11 mouse cellular contexts compared by ENCODE assay signal in the genomic region with DNA sequence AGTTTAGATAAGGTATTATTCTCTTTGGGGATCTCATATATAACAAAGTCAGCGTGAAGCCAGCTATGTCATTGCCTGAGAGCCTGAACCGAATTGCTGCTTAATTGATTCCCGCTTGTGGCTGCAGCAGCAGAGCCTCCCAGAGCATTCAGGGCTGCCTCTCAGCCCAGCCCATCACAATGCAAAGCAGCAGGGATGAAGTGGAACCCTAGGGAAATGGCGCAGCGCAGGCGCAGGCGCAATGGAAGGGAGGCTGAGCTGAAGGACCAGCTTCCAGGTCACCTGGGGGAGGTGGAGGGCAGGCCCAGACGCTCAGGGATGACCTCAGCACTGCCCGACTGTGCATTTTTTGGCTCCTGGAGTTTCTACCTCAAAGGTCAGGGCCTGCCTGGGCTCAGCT. TPM values are rescaled to one million over a fixed set of nuclear protein-coding genes. Genes with fewer than 3 reads are reported as not detected.
DNase-seq lines count a peak whose midpoint lies in the region; ATAC-seq lines count a peak whose summit lies in the region.
"Had no signal": no experiment of that assay in that cellular context is flagged by ENCODE, and none has a peak within 500 bp of the region (broad histone marks: within the 10 kb centered on the region; RNA-seq: fewer than 3 reads in every experiment).

No protein-coding gene starts in this region.

- 10% methylated on average over 9 of the region's 9 CpGs for WGBS in kidney, embryonic 14.5 days
- 9% methylated on average over 9 of the region's 9 CpGs for WGBS in embryonic facial prominence, embryonic 11.5 days
- 4% methylated on average over 9 of the region's 9 CpGs for WGBS in hindbrain, embryonic 15.5 days
- WGBS in neural tube, embryonic 11.5 days, result 4% methylated on average over 9 of the region's 9 CpGs
- 42% methylated on average over 9 of the region's 9 CpGs for WGBS in liver, embryonic 12.5 days (ENCODE audit: insufficient replicate concordance)

- no peaks in the 10 kb centered on the region for H3K36me3 ChIP-seq in kidney, embryonic 14.5 days (ENCODE audit: control insufficient read depth, insufficient read depth, low read length)
- H3K36me3 ChIP-seq in embryonic facial prominence, embryonic 11.5 days (replicated peaks; ENCODE audit: control insufficient read depth, insufficient read depth, low read depth, low read length), result no peaks in the 10 kb centered on the region
- H3K36me3 ChIP-seq in hindbrain, embryonic 15.5 days, result no peaks in the 10 kb centered on the region
- no peaks in the 10 kb centered on the region for H3K36me3 ChIP-seq in neural tube, embryonic 11.5 days (ENCODE audit: control insufficient read depth, insufficient read depth, low read length)
- no peaks in the 10 kb centered on the region for H3K36me3 ChIP-seq in liver, embryonic 12.5 days

- H3K27me3 ChIP-seq in kidney, embryonic 14.5 days (ENCODE audit: control insufficient read depth, insufficient read depth, low read length), result no peaks in the 10 kb centered on the region
- H3K27me3 ChIP-seq in embryonic facial prominence, embryonic 11.5 days (ENCODE audit: control insufficient read depth, insufficient read depth, low read length), result no peaks in the 10 kb centered on the region
- no peaks in the 10 kb centered on the region for H3K27me3 ChIP-seq in hindbrain, embryonic 15.5 days
- H3K27me3 ChIP-seq in neural tube, embryonic 11.5 days (ENCODE audit: control insufficient read depth, insufficient read depth, low read length), result no peaks in the 10 kb centered on the region
- H3K27me3 ChIP-seq in liver, embryonic 12.5 days (replicated peaks), result no peaks in the 10 kb centered on the region

- H3K9me3 ChIP-seq in kidney, embryonic 14.5 days (ENCODE audit: control insufficient read depth, low read length), result no peaks in the 10 kb centered on the region
- H3K9me3 ChIP-seq in embryonic facial prominence, embryonic 11.5 days (replicated peaks; ENCODE audit: control insufficient read depth, low read length), result no peaks in the 10 kb centered on the region
- H3K9me3 ChIP-seq in hindbrain, embryonic 15.5 days, result no peaks in the 10 kb centered on the region
- no peaks in the 10 kb centered on the region for H3K9me3 ChIP-seq in neural tube, embryonic 11.5 days (ENCODE audit: control insufficient read depth, low read length)
- H3K9me3 ChIP-seq in liver, embryonic 12.5 days (replicated peaks), result no peaks in the 10 kb centered on the region

- H3K4me3 ChIP-seq in kidney, embryonic 14.5 days (ENCODE audit: low read length), result no peak overlapping the region
- no peak overlapping the region for H3K4me3 ChIP-seq in embryonic facial prominence, embryonic 11.5 days (ENCODE audit: low read depth, low read length)
- no peak overlapping the region for H3K4me3 ChIP-seq in hindbrain, embryonic 15.5 days
- no peak overlapping the region for H3K4me3 ChIP-seq in neural tube, embryonic 11.5 days (ENCODE audit: low read depth, low read length)
- H3K4me3 ChIP-seq in liver, embryonic 12.5 days, result no peak overlapping the region

- no peak for DNase-seq in kidney, postnatal 14 days
- peak; percentile 74 for DNase-seq in embryonic facial prominence, embryonic 11.5 days (ENCODE audit: low spot score)
- DNase-seq in neural tube, embryonic 11.5 days (ENCODE audit: low spot score), result peak; percentile 76
- no peak for DNase-seq in ovary, postnatal 10 days (ENCODE audit: low spot score)
- DNase-seq: lung, embryonic 14.5 days; thymus, adult 18-20 months had no signal

- H3K4me1 ChIP-seq in kidney, embryonic 14.5 days (ENCODE audit: control insufficient read depth, insufficient read depth, low read length), result no peaks in the 10 kb centered on the region
- H3K4me1 ChIP-seq in embryonic facial prominence, embryonic 11.5 days (ENCODE audit: control insufficient read depth, insufficient read depth, low read length), result no peaks in the 10 kb centered on the region
- peaks cover 11% of the 10 kb centered on the region for H3K4me1 ChIP-seq in hindbrain, embryonic 15.5 days (replicated peaks)
- 0 out of 2 replicates have a peak, but pooled peaks cover 2% of the 10 kb centered on the region for H3K4me1 ChIP-seq in neural tube, embryonic 11.5 days (ENCODE audit: control insufficient read depth, insufficient read depth, low read length)
- H3K4me1 ChIP-seq in liver, embryonic 12.5 days, result no peaks in the 10 kb centered on the region

- no peak overlapping the region for H3K9ac ChIP-seq in kidney, embryonic 14.5 days (ENCODE audit: low read depth, low read length)
- no peak overlapping the region for H3K9ac ChIP-seq in embryonic facial prominence, embryonic 11.5 days (replicated peaks; ENCODE audit: low read length)
- no peak overlapping the region for H3K9ac ChIP-seq in hindbrain, embryonic 15.5 days
- H3K9ac ChIP-seq in neural tube, embryonic 11.5 days (ENCODE audit: low read length), result no peak overlapping the region
- H3K9ac ChIP-seq in liver, embryonic 12.5 days, result no peak overlapping the region
- H3K9ac ChIP-seq: lung, embryonic 14.5 days had no signal

- 0 out of 2 replicates have a peak, but pooled peaks have one; percentile 35 for ATAC-seq in kidney, embryonic 14.5 days (ENCODE audit: low FRiP score, low TSS enrichment)
- ATAC-seq in embryonic facial prominence, embryonic 11.5 days (replicated peaks; ENCODE audit: insufficient number of reproducible peaks, low FRiP score, low TSS enrichment, low read depth), result peak; percentile 84
- ATAC-seq in hindbrain, embryonic 15.5 days (ENCODE audit: low FRiP score, low read depth), result peak; percentile 71
- ATAC-seq in neural tube, embryonic 11.5 days (ENCODE audit: insufficient read depth, low FRiP score, low TSS enrichment), result peak; percentile 73
- no peak for ATAC-seq in liver, embryonic 12.5 days
- ATAC-seq in granulocyte monocyte progenitor cell, adult 5-6 weeks (replicated peaks; ENCODE audit: poor library complexity, severe bottlenecking), result no peak

- no peak overlapping the region for H3K4me2 ChIP-seq in kidney, embryonic 14.5 days (replicated peaks; ENCODE audit: low read depth, low read length)
- H3K4me2 ChIP-seq in embryonic facial prominence, embryonic 11.5 days (ENCODE audit: low read depth, low read length), result no peak overlapping the region
- peak overlapping the region; percentile 23; the same call in 1 of the 2 replicates for H3K4me2 ChIP-seq in hindbrain, embryonic 15.5 days
- H3K4me2 ChIP-seq in neural tube, embryonic 11.5 days (ENCODE audit: low read depth), result no peak overlapping the region
- H3K4me2 ChIP-seq in liver, embryonic 12.5 days, result no peak overlapping the region
- H3K4me2 ChIP-seq: heart, embryonic 11.5 days; lung, embryonic 14.5 days had no signal

- no peak overlapping the region for H3K27ac ChIP-seq in kidney, embryonic 14.5 days (ENCODE audit: low read depth, low read length)
- no peak overlapping the region for H3K27ac ChIP-seq in embryonic facial prominence, embryonic 11.5 days (replicated peaks; ENCODE audit: low read depth, low read length)
- H3K27ac ChIP-seq in hindbrain, embryonic 15.5 days (replicated peaks), result no peak overlapping the region
- H3K27ac ChIP-seq in neural tube, embryonic 11.5 days (ENCODE audit: low read depth, low read length), result no peak overlapping the region
- H3K27ac ChIP-seq in liver, embryonic 12.5 days, result no peak overlapping the region

RNA-seq across cellular contexts. Expression of a gene that starts 49.7 kb away (rescaled TPM):
- polyA plus RNA-seq in kidney, embryonic 14.5 days (2014; fragmentation: Nextera tagmentation; extraction: Ambion mirVana), result 50.4 and 73.8 TPM in 2 replicates
- polyA plus RNA-seq in embryonic facial prominence, embryonic 11.5 days (2014; fragmentation: Nextera tagmentation; extraction: Ambion mirVana), result 61.2 and 66.6 TPM in 2 replicates
- polyA plus RNA-seq in hindbrain, embryonic 15.5 days (2015; fragmentation: Nextera tagmentation; extraction: Ambion mirVana), result 30.1 and 33.6 TPM in 2 replicates
- 38.9 and 40.2 TPM in 2 replicates for polyA plus RNA-seq in neural tube, embryonic 11.5 days (2014; fragmentation: Nextera tagmentation; extraction: Ambion mirVana)
- polyA plus RNA-seq in liver, embryonic 12.5 days (2016; fragmentation: Nextera tagmentation; extraction: Ambion mirVana), result 68.7 and 70.5 TPM in 2 replicates
- 89.3 and 116 TPM in 2 replicates for total RNA-seq in granulocyte monocyte progenitor cell, adult 5-6 weeks (2014; fragmentation: Nextera tagmentation)
- total RNA-seq in granulocyte monocyte progenitor cell, adult 5-6 weeks (2017), result 166 and 206 TPM in 2 replicates

Comparison
In these comparisons a context has a peak if more than half of its experiments do, and no peak if none do; other contexts are left out.
1. ATAC-seq: peak in kidney, embryonic 14.5 days (single experiment), embryonic facial prominence, embryonic 11.5 days (single experiment), hindbrain, embryonic 15.5 days (single experiment) and neural tube, embryonic 11.5 days (single experiment); none in liver, embryonic 12.5 days (single experiment) and granulocyte monocyte progenitor cell, adult 5-6 weeks (single experiment).
2. DNase-seq: peak in embryonic facial prominence, embryonic 11.5 days (single experiment) and neural tube, embryonic 11.5 days (single experiment); none in kidney, postnatal 14 days (single experiment) and ovary, postnatal 10 days (single experiment).